Mouse (Mus musculus) hindbrain, embryonic 10.5 days (tissue): Measurements from ENCODE around the gene Adcy4. TPM values are rescaled to one million over a fixed set of nuclear protein-coding genes. Genes with fewer than 3 reads are reported as not detected.

ENCODE experiments used
- DNase-seq: peaks from one replicate; pipeline ENCODE4 v3.0.0-alpha.2; 2017; ENCODE audit warnings: low spot score
- H3K27ac ChIP-seq: fragments of 300-500 bp; sonication (generic); 2 replicates; pipeline ENCODE4 v1.5.1; 2016; ENCODE audit warnings: mild to moderate bottlenecking, moderate library complexity
- H3K27me3 ChIP-seq: fragments of 300-500 bp; sonication (generic); 2 replicates; pipeline ENCODE4 v1.6.1; 2016; ENCODE audit warnings: mild to moderate bottlenecking; ENCODE audit not compliant: poor library complexity, insufficient read depth, severe bottlenecking
- H3K36me3 ChIP-seq: fragments of 300-500 bp; sonication (generic); 2 replicates; pipeline ENCODE4 v1.6.1; 2016; ENCODE audit warnings: mild to moderate bottlenecking, moderate library complexity
- H3K4me1 ChIP-seq: fragments of 300-500 bp; sonication (generic); replicated peaks from 2 replicates; pipeline ENCODE4 v1.6.1; 2016; ENCODE audit warnings: mild to moderate bottlenecking
- H3K4me3 ChIP-seq: fragments of 300-500 bp; sonication (generic); 2 replicates; pipeline ENCODE4 v1.5.1; 2016; ENCODE audit warnings: mild to moderate bottlenecking, moderate library complexity
- H3K9me3 ChIP-seq: fragments of 300-500 bp; sonication (generic); 2 replicates; pipeline ENCODE4 v1.6.1; 2016; ENCODE audit warnings: mild to moderate bottlenecking, moderate library complexity
- WGBS: fragments of 180-500 bp; shearing (Covaris S2); methylation state at CpG from one replicate; pipeline ENCODE4 v1.1.7; 2016; 5-methylcytosine and 5-hydroxymethylcytosine counted together
- polyA plus RNA-seq: library from polyadenylated mRNA; unstranded; fragments of >200 nt; fragmentation: Nextera tagmentation; extraction: Ambion mirVana; gene quantifications from 2 replicates; pipeline ENCODE4 v1.2.1, GENCODE M21; 2016

Gene Adcy4
- polyA plus RNA-seq, 1 experiment from 2014 or later, result 10.3 TPM

DNA sequence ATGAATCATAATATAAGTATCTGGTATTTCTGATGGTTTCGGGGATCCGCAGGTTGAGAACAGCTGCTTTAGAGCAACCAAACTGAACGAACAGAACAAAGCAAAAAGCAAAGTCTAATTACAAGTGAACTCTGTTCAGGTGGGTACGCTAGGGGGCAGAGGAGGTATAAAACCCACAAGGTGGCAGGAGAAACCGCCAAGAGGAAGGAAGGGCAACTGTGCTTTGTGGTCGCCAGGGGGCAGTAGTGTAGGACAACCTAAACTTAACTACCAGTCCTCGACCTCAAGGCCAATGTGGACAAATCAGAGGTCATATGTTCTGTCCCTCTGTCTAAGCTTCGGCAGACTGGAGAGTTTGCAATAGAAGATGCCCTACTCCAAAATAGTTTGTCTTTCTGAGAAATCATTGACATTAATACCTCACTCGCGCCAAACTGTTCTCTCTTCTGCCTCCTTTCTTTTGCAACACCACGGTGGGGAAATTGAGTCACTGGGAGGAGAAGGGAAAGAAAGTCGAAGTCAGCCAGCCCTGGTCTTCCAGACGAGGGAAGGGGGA is 38.6 kb upstream of the Adcy4 start:
- 7% methylated on average over 13 of the region's 13 CpGs for WGBS
- peaks cover 24% of the 10 kb centered on the region for H3K27me3 ChIP-seq
- peak overlapping the region; percentile 96 for H3K27ac ChIP-seq
- H3K4me3 ChIP-seq, result peak overlapping the region; percentile 70
- H3K4me1 ChIP-seq, result peaks cover 47% of the 10 kb centered on the region
- H3K36me3 ChIP-seq, result no peaks in the 10 kb centered on the region
- no peaks in the 10 kb centered on the region for H3K9me3 ChIP-seq
- peak; percentile 85 for DNase-seq

GRCm38 (mm10) chr14:55820576-55820975 is 36.7 kb upstream of the Adcy4 start:
- DNase-seq, result no peak
- Histone ChIP-seq H3K36me3 (no peaks in the 10 kb centered on the region), H3K4me1 (peaks cover 33% of the 10 kb centered on the region), H3K27me3 (peaks cover 5% of the 10 kb centered on the region), H3K4me3 (no peak overlapping the region), H3K27ac (no peak overlapping the region), H3K9me3 (no peaks in the 10 kb centered on the region)
- 86% methylated on average over 9 of the region's 9 CpGs for WGBS

GRCm38 (mm10) chr14:55819845-55820405 is 36.0 kb upstream of the Adcy4 start:
- no peaks in the 10 kb centered on the region for H3K9me3 ChIP-seq
- 80% methylated on average over 7 of the region's 7 CpGs for WGBS
- DNase-seq, result no peak

GRCm38 (mm10) chr14:55815310-55815751 is 31.4 kb upstream of the Adcy4 start:
- Histone ChIP-seq H3K4me3 (peak overlapping the region; percentile 62), H3K4me1 (peaks cover 13% of the 10 kb centered on the region), H3K27me3 (no peaks in the 10 kb centered on the region), H3K9me3 (no peaks in the 10 kb centered on the region), H3K36me3 (no peaks in the 10 kb centered on the region), H3K27ac (peak overlapping the region; percentile 77)
- peak; percentile 34 for DNase-seq
- 23% methylated on average over 17 of the region's 17 CpGs for WGBS

More at GRCm38 (mm10) chr14:55819845-55820405, 36.0 kb upstream of the Adcy4 start:
- Histone ChIP-seq H3K4me3 (no peak overlapping the region), H3K4me1 (peaks cover 33% of the 10 kb centered on the region), H3K27me3 (no peaks in the 10 kb centered on the region), H3K27ac (no peak overlapping the region), H3K36me3 (no peaks in the 10 kb centered on the region)

DNA sequence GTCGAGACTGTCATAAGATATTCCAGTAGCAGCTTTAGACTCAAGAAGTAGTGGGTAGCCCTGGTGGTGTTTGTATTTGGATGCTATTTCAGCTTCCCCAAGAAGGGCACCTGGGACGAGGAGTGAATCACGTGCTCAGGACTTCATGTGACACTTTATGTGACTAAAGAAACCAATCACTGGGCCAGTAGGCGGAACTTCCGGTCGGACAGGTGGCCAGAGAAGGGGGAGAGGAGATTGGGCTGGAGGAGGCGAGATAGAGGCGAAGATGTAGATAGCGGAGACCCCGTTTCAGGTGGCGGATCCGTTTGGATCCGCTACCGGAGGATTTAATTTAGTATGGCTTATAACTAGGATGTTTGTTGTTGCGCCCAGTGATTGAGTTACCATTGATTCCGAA is 31.0 kb upstream of the Adcy4 start:
- Histone ChIP-seq H3K27ac (peak overlapping the region; percentile 77), H3K4me3 (peak overlapping the region; percentile 62), H3K36me3 (no peaks in the 10 kb centered on the region), H3K9me3 (no peaks in the 10 kb centered on the region), H3K4me1 (peaks cover 13% of the 10 kb centered on the region), H3K27me3 (no peaks in the 10 kb centered on the region)
- peak; percentile 79 for DNase-seq
- WGBS, result 19% methylated on average over 16 of the region's 16 CpGs

- H3K27ac ChIP-seq, result no peak overlapping the region
- H3K9me3 ChIP-seq, result no peaks in the 10 kb centered on the region
- no peak overlapping the region for H3K4me3 ChIP-seq
- peaks cover 3% of the 10 kb centered on the region for H3K27me3 ChIP-seq
- WGBS, result 89% methylated on average over 15 of the region's 15 CpGs
- no peak for DNase-seq
- H3K4me1 ChIP-seq, result no peaks in the 10 kb centered on the region
- H3K36me3 ChIP-seq, result no peaks in the 10 kb centered on the region
These were observed 11.7 kb upstream of the Adcy4 start for GRCm38 (mm10) chr14:55795380-55796163.

- no peaks in the 10 kb centered on the region for H3K4me1 ChIP-seq
- no peaks in the 10 kb centered on the region for H3K36me3 ChIP-seq
- no peak overlapping the region for H3K27ac ChIP-seq
- no peak for DNase-seq
- H3K9me3 ChIP-seq, result no peaks in the 10 kb centered on the region
- WGBS, result 72% methylated on average over 2 of the region's 2 CpGs
- no peak overlapping the region for H3K4me3 ChIP-seq
- peaks cover 19% of the 10 kb centered on the region for H3K27me3 ChIP-seq
These were observed 10.1 kb upstream of the Adcy4 start for GRCm38 (mm10) chr14:55793946-55794345.

- no peak overlapping the region for H3K4me3 ChIP-seq
- peaks cover 4% of the 10 kb centered on the region for H3K4me1 ChIP-seq
- 71% methylated on average over 2 of the region's 2 CpGs for WGBS
- no peak for DNase-seq
- no peaks in the 10 kb centered on the region for H3K9me3 ChIP-seq
- peaks cover 24% of the 10 kb centered on the region for H3K27me3 ChIP-seq
- no peak overlapping the region for H3K27ac ChIP-seq
- no peaks in the 10 kb centered on the region for H3K36me3 ChIP-seq
These were observed 9.6 kb upstream of the Adcy4 start for GRCm38 (mm10) chr14:55793461-55793860.

DNA sequence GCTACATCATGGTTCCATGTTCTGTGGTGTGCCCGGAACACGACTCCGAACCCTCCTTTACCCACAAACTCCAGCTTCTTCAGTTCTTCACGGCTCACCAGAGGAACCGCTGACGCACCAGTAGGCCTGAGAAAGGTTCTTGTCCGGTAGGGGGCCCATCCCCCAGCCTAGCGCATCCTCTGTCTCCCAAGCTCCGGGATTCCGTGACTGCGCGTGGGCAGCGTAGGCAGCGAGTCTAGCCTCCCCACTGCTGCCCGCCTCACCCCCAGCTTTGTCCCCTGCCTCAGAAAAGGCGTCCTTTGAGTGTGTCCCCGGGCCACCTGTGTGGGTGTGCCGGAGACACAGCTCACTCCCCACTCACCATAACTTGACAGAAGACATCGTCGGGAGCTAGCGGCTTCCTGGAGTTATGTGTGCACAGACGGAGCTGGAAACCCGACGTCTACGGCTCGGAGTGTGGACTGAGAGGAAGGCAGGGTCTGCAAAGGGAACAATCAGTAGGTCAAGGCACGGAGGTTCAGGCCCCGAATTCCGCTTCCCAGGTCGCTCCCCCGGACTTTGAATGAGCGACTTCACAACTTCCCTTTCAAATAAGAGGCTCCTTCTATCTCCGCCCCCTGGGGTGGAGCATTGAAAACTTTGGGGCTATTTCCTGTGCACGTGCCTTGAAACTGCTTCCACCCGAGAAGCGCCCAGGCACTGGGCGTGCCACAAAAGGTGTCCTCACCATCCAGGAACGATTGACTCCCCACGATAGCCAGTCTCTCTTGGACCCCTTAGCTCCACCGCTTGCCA is 4.6 kb upstream of the Adcy4 start, which contains the start of gene Ripk3:
Gene Ripk3, minus strand, starts transcription at position 610 of the 795 bp plus-strand sequence.
- 5% methylated on average over 40 of the region's 40 CpGs for whole genome bisulfite sequencing

GRCm38 (mm10) chr14:55787731-55788130 is 3.8 kb upstream of the Adcy4 start:
- WGBS, result 38% methylated on average over 11 of the region's 11 CpGs
- peak overlapping the region; percentile 45; the same call in 1 of the 2 replicates for H3K4me3 ChIP-seq
- peaks cover 81% of the 10 kb centered on the region for H3K27me3 ChIP-seq
- H3K36me3 ChIP-seq, result no peaks in the 10 kb centered on the region
- no peaks in the 10 kb centered on the region for H3K9me3 ChIP-seq
- H3K27ac ChIP-seq, result no peak overlapping the region
- DNase-seq, result no peak
- H3K4me1 ChIP-seq, result peaks cover 26% of the 10 kb centered on the region

More for the DNA sequence above, 4.6 kb upstream of the Adcy4 start, which contains the start of gene Ripk3:
- Histone ChIP-seq H3K4me3 (peak within 1 kb of the TSS; percentile 45), H3K27me3 (peaks cover 74% of the 10 kb centered on the region), H3K4me1 (peaks cover 19% of the 10 kb centered on the region), H3K36me3 (no peaks in the 10 kb centered on the region), H3K9me3 (no peaks in the 10 kb centered on the region), H3K27ac (0 out of 2 replicates have a peak within 1 kb of the TSS, but pooled peaks have one; percentile 6)
- peak; percentile 30 for DNase-seq

- H3K36me3 ChIP-seq, result no peaks in the 10 kb centered on the region
- no peak overlapping the region for H3K4me3 ChIP-seq
- no peak overlapping the region for H3K27ac ChIP-seq
- H3K9me3 ChIP-seq, result no peaks in the 10 kb centered on the region
- peaks cover 98% of the 10 kb centered on the region for H3K27me3 ChIP-seq
- DNase-seq, result no peak
- WGBS, result 24% methylated on average over 6 of the region's 6 CpGs
- peaks cover 44% of the 10 kb centered on the region for H3K4me1 ChIP-seq
These were observed 1.3 kb upstream of the Adcy4 start for GRCm38 (mm10) chr14:55785195-55785594.

GRCm38 (mm10) chr14:55783171-55783957 is 531 bp downstream of the Adcy4 start:
- peak overlapping the region; percentile 46 for H3K4me3 ChIP-seq
- peaks cover 91% of the 10 kb centered on the region for H3K27me3 ChIP-seq
- peaks cover 39% of the 10 kb centered on the region for H3K4me1 ChIP-seq
- WGBS, result 2% methylated on average over 31 of the region's 31 CpGs
- peak; percentile 46 for DNase-seq
- H3K9me3 ChIP-seq, result no peaks in the 10 kb centered on the region
- H3K27ac ChIP-seq, result peak overlapping the region; percentile 42
- no peaks in the 10 kb centered on the region for H3K36me3 ChIP-seq
